Mouse (Mus musculus): Measurements from ENCODE around the gene Ostm1. TPM values are rescaled to one million over a fixed set of nuclear protein-coding genes. Genes with fewer than 3 reads are reported as not detected.

The Ostm1 gene
- polyA plus RNA-seq, 1 experiment from 2014 or later = 85.1 TPM

DNA sequence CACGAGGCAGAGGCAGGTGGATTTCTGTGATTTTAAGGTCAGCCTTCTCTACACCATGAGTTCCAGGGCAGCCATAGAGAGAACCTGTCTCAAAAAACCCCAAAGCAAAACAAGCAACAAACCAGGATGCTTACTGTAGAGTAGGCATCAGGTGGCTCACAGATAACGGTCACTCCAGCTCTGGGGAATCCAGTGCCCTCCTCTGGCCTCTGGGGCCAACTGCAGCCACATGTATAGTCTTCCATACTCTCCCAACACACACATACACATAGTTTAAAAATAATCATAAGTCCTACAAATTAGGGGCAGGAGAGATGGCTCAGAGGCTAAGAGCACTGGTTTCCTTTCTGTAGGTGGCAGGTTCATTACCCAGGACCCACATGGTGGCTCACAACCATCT, 109.9 kb downstream of the Ostm1 start:
- H3K4me3 ChIP-seq (ENCODE audit: inconsistent target) = no peak overlapping the region
- peaks cover 38% of the 10 kb centered on the region; the same call in 1 of the 2 replicates for H3K79me2 ChIP-seq (ENCODE audit: inconsistent target)
- no peak overlapping the region for H3K27ac ChIP-seq
- peaks cover 42% of the 10 kb centered on the region for H3K36me3 ChIP-seq (ENCODE audit: inconsistent target)
- WGBS (ENCODE audit: missing documents) = 86% methylated on average over 2 of the region's 2 CpGs

DNA sequence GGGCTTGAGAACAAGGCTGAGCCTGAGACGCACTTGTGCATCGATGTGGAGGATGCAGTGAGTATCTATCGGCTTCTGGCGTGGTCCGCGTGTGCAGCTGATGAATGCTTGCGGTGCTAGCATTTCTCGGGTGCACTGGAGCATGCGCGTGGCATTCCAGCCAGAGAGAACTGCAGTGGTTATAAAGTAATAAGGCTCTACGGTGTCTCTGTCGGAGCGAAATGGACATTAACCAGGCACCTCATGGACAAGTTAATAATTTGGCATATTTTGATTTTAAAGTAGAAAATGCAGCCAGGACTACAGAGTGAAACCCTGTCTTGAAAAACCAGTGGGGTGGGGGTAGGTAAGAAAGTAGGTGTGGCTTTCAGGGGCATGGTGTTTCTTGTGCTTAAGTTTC, 112.7 kb downstream of the Ostm1 start:
- no peak overlapping the region for H3K4me3 ChIP-seq (ENCODE audit: inconsistent target)
- H3K79me2 ChIP-seq (ENCODE audit: inconsistent target) = peaks cover 9% of the 10 kb centered on the region; the same call in 1 of the 2 replicates
- peaks cover 60% of the 10 kb centered on the region for H3K36me3 ChIP-seq (ENCODE audit: inconsistent target)
- H3K27ac ChIP-seq = no peak overlapping the region
- WGBS (ENCODE audit: missing documents) = 91% methylated on average over 11 of the region's 13 CpGs

DNA sequence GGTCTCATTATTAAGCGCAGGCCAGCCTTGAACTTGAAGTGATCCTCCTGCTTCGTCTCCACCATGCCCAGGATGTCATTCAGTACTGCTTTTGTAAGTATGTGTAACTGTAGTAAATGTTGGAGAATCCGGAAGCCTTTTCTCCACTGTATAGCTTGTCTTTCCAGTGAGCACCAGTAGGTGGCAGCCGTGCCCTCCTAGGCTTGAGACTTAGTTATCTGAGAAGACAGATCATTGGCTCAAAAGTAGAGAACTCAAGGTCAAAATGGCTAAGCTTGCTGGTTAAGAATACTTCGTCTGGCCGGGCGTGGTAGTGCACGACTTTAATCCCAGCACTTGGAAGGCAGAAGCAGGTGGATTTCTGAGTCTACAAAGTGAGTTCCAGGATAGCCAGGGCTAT, 113.4 kb downstream of the Ostm1 start:
- peaks cover 3% of the 10 kb centered on the region; the same call in 1 of the 2 replicates for H3K79me2 ChIP-seq (ENCODE audit: inconsistent target)
- no peak overlapping the region for H3K27ac ChIP-seq
- 48% methylated on average over 8 of the region's 8 CpGs for WGBS (ENCODE audit: missing documents)
- no peak overlapping the region for H3K4me3 ChIP-seq (ENCODE audit: inconsistent target)
- H3K36me3 ChIP-seq (ENCODE audit: inconsistent target) = peaks cover 67% of the 10 kb centered on the region

DNA sequence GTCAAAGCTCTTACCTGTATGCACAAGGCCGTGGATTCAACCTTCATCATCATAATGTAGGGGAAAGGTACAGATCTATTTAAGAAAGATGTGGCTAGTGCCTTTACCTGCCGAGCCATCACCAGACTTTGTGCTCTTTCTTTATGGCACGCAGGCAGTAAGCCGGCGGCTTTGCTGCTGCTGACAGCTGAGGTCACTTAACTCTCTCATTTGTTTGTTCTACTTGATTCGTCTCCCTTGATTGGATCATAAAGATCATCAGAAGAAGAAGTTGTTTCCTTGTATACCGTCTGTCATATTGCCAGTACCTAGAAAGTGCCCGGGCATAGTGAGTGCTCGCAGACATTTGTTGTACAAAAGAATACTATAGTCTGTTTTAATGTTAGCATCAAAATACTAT, 114.8 kb downstream of the Ostm1 start:
- WGBS (ENCODE audit: missing documents) = 97% methylated on average over 9 of the region's 9 CpGs
- Histone ChIP-seq H3K27ac (no peak overlapping the region), H3K79me2 (ENCODE audit: inconsistent target) (no peaks in the 10 kb centered on the region), H3K36me3 (ENCODE audit: inconsistent target) (peaks cover 81% of the 10 kb centered on the region), H3K4me3 (ENCODE audit: inconsistent target) (no peak overlapping the region)

DNA sequence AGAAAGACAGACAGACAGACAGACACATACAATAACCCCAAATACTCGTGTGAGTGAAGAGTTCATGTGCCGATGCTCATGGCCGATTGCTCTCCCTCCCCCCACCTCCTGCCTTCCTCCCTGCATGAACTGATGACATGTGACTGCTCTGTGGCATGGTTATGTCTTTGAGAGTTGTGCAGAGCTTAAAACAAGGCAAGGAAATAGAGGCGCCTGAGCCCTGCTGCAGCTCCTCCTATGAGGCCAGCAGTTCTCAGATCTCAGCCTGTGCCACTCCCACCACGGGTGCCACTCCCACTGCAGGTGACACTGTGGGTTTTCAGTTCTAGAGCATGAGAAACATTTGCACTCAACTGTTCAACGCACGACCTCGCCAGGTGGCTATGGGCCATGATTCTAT, 115.4 kb downstream of the Ostm1 start:
- Histone ChIP-seq H3K36me3 (ENCODE audit: inconsistent target) (peaks cover 86% of the 10 kb centered on the region), H3K79me2 (ENCODE audit: inconsistent target) (no peaks in the 10 kb centered on the region), H3K4me3 (ENCODE audit: inconsistent target) (no peak overlapping the region), H3K27ac (no peak overlapping the region)
- 93% methylated on average over 8 of the region's 8 CpGs for WGBS (ENCODE audit: missing documents)

DNA sequence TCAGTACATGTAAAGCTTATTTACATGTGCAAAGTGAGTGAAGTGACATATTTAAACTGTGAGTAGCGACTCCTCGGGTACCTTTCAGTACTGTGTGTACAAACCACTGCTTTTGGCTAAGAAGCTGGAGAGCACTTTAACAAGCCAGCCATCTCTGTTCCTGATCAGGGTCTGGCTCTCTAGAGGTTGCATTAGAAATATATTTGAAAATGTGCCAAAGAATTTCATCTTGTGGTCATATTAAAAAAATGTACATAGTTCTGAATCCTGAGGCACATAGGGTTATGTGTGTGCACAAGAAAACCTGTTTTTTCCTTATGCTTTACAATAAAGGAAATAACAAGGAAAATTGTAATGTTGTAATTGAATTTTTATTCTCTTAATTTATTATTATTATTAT, 118.5 kb downstream of the Ostm1 start:
- no peak overlapping the region for H3K4me3 ChIP-seq (ENCODE audit: inconsistent target)
- no peaks in the 10 kb centered on the region for H3K79me2 ChIP-seq (ENCODE audit: inconsistent target)
- 96% methylated on average over 2 of the region's 2 CpGs for WGBS (ENCODE audit: missing documents)
- H3K27ac ChIP-seq = no peak overlapping the region
- peaks cover 77% of the 10 kb centered on the region for H3K36me3 ChIP-seq (ENCODE audit: inconsistent target)

DNA sequence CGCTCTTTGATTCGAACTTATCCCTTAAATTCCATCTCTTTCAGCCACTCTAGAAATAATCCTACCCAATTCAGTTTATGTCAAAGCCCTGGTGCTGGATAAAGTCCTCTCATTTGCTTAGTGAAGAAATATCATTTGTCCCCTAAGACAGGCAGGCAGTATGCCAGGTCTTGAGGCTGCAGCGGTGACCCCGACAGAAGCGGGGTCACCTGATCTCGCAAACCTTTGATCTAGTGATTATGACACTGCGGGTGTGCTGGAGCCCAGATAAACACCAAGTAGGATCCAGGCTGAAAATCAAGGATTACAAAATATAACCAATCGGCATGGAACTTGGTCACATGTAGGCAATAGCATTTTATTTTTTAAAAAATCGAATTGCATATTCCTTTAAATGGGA, 131.1 kb downstream of the Ostm1 start:
- Histone ChIP-seq H3K27ac (no peak overlapping the region), H3K4me3 (ENCODE audit: inconsistent target) (no peak overlapping the region), H3K36me3 (ENCODE audit: inconsistent target) (no peaks in the 10 kb centered on the region), H3K79me2 (ENCODE audit: inconsistent target) (no peaks in the 10 kb centered on the region)
- 47% methylated on average over 8 of the region's 9 CpGs for WGBS (ENCODE audit: missing documents)

DNA sequence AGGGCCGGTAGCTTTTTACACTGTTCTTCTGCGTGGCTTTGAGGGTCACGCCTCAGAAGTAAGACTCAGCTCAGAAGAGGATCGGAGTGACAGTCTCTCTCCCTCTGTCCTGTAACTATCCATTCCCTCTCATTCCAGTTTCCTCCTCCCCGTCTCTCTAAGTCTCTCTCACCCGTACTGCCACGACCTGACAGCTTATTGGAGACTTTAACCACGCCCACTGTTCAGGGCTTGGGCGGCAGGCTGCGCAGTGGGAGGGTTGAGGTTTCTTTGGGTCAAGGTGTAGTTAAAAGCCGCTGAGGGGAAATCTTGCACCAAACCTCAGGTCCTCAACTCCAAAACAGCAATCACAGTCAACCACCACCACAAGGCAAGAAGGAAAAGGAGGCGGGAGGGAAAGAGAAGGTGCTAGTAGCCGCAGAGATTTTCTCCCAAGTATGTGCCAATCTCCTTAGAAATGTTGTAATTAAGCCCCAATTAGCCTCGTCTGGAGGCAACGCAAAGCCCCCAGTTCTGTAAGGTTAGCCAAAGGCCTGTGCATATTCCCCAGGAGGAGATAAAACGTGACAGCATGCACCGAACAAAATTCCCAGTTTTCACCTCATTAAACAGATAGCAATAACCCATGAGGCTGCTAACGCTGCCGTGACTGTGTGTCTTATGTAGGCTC, 131.9 kb downstream of the Ostm1 start:
- WGBS (ENCODE audit: missing documents) = 28% methylated on average over 18 of the region's 19 CpGs

DNA sequence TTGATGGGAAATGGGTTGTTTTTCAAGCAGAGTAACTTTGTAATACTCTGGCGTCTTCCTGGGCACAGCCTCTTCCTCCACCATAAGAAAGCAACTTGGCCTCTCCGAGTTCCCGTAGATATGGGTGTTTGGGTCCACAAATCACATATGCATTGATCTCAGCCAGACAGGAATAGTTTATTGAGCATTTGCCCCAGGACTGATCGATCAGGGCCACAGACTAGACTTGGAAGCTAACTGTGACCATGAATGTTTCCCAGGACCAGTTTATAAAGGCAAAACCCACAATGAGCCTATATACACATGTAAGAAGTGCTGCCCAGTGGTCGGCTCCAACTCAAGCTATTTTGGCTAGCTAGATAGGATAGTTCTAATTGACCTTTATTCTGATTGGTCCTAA, 138.5 kb downstream of the Ostm1 start:
- Histone ChIP-seq H3K36me3 (ENCODE audit: inconsistent target) (no peaks in the 10 kb centered on the region), H3K79me2 (ENCODE audit: inconsistent target) (no peaks in the 10 kb centered on the region), H3K4me3 (ENCODE audit: inconsistent target) (no peak overlapping the region), H3K27ac (no peak overlapping the region)
- WGBS (ENCODE audit: missing documents) = 87% methylated on average over 5 of the region's 5 CpGs

More for the DNA sequence above, 131.9 kb downstream of the Ostm1 start:
- H3K27ac ChIP-seq = no peak overlapping the region
- no peaks in the 10 kb centered on the region for H3K79me2 ChIP-seq (ENCODE audit: inconsistent target)
- no peak overlapping the region for H3K4me3 ChIP-seq (ENCODE audit: inconsistent target)
- no peaks in the 10 kb centered on the region for H3K36me3 ChIP-seq (ENCODE audit: inconsistent target)

DNA sequence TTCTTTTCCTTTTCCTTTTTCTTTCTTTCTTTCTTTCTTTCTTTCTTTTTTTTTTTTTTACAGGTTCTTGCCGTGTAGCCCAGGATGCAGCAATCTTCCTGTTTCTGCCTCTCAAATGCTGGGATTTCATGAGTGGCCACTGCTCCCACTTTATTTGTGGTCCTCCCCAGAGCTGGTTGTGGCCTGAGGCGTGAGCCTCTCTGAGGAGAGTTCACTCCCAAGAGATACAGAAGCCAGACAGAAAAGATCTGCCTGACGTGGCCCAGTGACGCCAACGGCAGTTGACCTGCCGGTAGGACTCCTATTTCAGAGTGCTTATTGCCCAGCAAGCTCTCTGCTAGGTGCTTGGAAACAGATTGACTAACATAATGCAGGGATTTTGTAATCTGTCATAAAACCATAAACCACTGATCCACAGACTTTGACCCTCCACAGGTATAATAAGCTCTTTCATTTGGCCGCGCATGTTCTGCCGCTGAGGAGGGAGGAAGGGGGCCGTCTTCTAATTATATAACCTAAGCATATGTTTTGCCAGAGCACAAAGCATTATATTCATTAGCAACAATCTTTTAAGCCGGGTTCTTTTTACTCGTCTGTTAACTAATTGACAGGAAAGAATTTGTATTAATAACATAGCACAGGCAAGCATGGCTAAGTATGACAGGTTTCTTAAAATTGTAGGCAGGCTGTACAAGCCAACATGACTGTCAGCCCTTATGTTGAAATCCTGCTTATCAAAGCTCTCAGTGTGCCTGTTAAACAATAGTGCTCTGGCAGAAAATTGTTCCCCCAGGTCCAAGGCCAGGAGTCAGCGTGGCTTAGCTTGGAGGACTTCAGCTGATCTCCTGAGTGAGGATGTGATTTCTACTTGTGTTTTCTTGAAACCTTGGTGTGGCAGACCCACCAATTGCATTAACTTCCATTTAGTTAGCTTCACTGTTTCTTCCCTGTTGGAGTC, 139.9 kb downstream of the Ostm1 start:
- 91% methylated on average over 13 of the region's 13 CpGs for WGBS (ENCODE audit: missing documents)
- no peaks in the 10 kb centered on the region for H3K36me3 ChIP-seq (ENCODE audit: inconsistent target)
- H3K4me3 ChIP-seq (ENCODE audit: inconsistent target) = no peak overlapping the region
- H3K79me2 ChIP-seq (ENCODE audit: inconsistent target) = no peaks in the 10 kb centered on the region
- no peak overlapping the region for H3K27ac ChIP-seq

DNA sequence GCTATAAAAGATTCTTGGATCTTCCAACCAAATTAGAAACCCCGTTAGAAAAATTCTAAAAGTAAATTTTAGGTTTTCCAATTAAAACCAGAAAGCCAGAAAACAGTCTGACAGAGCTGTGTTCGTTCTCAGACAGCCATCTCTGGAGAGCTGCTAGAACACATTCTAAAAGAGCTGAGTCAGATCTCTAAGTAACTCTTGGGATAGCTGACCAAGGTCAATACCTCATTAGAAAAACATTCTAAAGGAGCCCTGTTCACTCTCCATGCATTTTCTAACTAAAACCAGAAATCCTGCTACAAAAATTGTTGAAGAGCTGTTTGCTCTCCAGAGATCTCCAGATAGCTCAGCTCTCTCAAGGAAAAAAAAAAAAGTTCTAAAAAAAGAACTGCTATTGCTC, 146.0 kb downstream of the Ostm1 start:
- Histone ChIP-seq H3K4me3 (ENCODE audit: inconsistent target) (no peak overlapping the region), H3K36me3 (ENCODE audit: inconsistent target) (no peaks in the 10 kb centered on the region), H3K79me2 (ENCODE audit: inconsistent target) (no peaks in the 10 kb centered on the region), H3K27ac (no peak overlapping the region)
- WGBS (ENCODE audit: missing documents) = 78% methylated on average over 2 of the region's 2 CpGs

DNA sequence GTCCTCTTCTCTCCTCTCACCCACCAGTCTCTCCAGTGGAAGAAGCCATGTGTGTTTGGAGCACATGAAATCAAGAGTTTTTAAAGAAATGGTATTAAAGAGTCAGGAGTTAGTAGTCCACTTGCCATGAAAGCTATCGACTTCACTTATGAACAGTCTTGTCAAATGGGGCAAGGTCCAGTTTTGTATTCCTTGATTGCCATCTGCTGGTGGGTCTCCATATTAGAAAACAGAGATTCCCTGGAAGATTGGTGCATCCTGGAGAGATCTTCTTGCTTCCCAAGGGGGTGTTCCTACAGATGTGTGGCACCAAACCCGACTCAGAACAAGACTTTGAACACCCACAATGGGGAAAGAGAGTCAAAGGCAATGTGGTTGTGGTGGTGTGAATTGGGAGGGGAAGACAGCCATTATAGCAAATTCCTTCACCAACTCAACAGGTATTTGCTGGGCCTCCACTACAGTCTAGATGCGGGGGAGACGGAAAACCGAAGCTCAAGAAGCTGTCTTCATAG, 151.0 kb downstream of the Ostm1 start:
- Histone ChIP-seq H3K79me2 (ENCODE audit: inconsistent target) (no peaks in the 10 kb centered on the region), H3K36me3 (ENCODE audit: inconsistent target) (no peaks in the 10 kb centered on the region), H3K27ac (no peak overlapping the region), H3K4me3 (ENCODE audit: inconsistent target) (no peak overlapping the region)
- 63% methylated on average over 5 of the region's 5 CpGs for WGBS (ENCODE audit: missing documents)

DNA sequence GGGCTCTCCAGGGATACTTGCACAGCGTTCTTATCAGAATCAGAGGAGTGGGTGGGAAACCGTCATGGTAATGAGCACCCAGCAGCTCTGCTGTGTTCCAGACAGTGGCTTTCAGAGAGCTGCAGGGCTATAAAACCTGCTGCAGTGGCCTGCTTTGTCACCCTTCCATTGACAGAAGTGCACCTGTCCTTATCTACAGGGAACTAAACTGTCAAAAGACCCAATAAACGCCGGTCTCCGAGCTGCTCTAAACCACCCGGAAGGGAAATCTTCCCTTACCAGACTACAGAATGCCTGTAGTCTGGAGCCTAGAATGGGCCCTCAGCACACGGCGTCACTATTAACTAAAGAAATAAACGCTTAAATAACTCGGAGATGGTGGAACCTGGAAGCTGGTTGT, 168.2 kb downstream of the Ostm1 start:
- Histone ChIP-seq H3K36me3 (ENCODE audit: inconsistent target) (no peaks in the 10 kb centered on the region), H3K79me2 (ENCODE audit: inconsistent target) (no peaks in the 10 kb centered on the region), H3K27ac (no peak overlapping the region), H3K4me3 (ENCODE audit: inconsistent target) (no peak overlapping the region)
- 67% methylated on average over 10 of the region's 10 CpGs for WGBS (ENCODE audit: missing documents)

Data from macrophage (primary cell).